Mouse (Mus musculus) WW6 (cell line): ENCODE measurements at regions not wholly inside any gene's neighbourhood (a gene's known extent, or its start where the extent isn't known, plus 50 kb on each side); places are given as distances from the start of the nearest gene placed in this dataset.

ENCODE experiments used
- DNase-seq: peaks from one replicate; pipeline ENCODE4 v3.0.0-alpha.2; 2013; ENCODE audit warnings: low read depth, low spot score

- no peak for DNase-seq
Measured at GRCm38 (mm10) chr17:78023507-78024355, 176.3 kb upstream of the Crim1 start.

- DNase-seq = no peak
Measured at GRCm38 (mm10) chr17:78024356-78024723, 175.7 kb upstream of the Crim1 start.

DNA sequence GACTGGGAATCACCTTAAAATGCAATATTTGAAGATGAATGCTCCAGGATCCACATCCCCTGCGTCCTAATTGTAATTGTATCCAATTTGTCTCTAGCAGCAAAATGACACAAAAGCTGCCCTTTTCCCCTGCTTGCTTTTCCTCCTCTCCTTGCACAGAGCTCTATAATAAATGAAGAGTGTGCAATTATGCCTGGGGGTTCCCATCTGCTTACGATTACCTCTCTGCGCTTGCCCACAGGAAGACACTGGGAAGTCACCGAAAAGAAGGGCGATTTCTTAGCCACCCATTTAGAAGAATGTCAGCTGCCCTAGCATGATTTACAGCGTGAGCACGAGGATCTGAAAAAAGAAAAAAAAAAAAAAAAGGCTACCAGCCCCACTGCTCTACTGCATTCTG is 174.8 kb upstream of the Crim1 start:
- no peak for DNase-seq

GRCm38 (mm10) chr17:78035648-78036047 is 164.4 kb upstream of the Crim1 start:
- no peak for DNase-seq

- DNase-seq = no peak
Measured at GRCm38 (mm10) chr17:78040338-78040737, 159.7 kb upstream of the Crim1 start.

- peak; percentile 7 for DNase-seq
Measured at GRCm38 (mm10) chr17:78041204-78041603, 158.8 kb upstream of the Crim1 start.

DNA sequence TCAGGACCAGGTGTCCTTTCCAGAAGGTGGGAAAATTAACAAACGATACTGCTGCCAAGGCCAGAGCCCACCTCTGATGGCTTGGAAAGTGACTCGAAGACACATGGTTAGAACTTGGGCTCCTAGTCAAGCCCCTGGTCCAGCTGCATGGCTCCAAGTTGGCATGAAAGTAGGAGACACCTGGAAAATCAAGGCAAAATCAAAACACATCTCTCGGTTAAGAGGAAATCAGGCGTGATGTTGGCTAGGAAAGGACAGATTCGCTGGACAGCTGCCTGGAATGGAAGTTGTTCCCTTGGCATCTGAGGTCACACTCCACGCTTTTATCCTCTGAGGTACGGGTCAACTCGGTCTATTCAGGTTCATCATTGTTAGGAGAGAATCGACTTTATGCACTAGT is 150.3 kb upstream of the Crim1 start:
- DNase-seq = no peak

DNA sequence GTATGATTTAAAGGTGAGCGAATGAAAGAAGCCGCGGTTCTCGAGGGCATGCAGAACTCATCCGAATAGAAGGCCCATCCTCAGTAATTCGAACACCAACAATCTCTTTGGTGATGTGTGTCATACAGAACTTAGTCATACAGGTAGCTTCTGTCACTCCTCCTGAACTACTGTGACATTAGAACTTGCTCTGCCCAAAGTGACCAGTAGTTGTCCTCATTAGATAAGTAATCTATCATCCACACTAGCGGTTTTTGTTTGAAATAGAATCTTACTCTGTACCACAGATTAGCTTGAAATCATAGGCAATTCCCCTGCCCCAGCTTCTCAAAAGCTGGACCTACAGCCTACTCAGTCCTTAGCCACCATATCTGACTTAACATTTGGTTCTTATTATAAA is 149.8 kb upstream of the Crim1 start:
- no peak for DNase-seq

- no peak for DNase-seq
Measured at GRCm38 (mm10) chr17:78075892-78076291, 124.2 kb upstream of the Crim1 start.

DNA sequence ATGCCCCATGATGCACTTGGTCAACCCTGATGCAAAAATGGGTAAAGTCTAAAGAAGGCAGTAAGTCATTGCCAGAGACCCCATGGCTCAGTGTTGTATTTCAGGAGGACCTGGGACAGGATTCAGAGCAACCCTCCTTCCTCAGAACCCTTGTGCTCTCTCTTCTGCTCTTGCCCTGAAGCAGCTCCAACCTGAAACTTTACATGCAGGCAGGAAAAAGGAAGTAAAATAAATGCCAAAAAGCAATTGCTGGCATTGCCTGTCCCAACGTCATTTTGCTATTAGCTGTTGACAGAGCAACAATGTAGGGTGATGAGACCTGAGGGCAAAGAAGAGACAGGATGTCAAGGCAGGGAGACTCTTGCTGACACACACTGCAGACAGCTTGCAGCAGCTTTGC is 121.7 kb upstream of the Crim1 start:
- DNase-seq = no peak

DNA sequence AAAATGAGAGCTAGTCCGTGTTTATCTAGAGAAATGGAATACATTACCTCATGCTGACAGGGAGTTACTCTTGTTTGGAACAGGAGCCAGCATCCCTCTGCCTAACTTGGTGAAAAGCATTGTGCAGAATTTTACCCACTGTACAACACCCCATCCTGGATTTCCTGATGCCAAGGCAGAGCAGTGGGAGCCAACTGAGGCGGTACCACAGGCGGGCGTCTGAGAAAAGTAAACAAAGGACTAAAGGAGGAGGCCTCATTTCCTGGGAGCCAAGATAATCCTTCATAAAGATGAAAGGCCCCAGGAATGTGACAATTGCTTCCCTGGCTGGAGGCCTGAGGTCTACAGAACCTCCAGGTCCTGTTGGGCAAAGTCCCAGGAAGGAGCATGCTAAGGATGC is 115.6 kb upstream of the Crim1 start:
- DNase-seq = no peak

DNA sequence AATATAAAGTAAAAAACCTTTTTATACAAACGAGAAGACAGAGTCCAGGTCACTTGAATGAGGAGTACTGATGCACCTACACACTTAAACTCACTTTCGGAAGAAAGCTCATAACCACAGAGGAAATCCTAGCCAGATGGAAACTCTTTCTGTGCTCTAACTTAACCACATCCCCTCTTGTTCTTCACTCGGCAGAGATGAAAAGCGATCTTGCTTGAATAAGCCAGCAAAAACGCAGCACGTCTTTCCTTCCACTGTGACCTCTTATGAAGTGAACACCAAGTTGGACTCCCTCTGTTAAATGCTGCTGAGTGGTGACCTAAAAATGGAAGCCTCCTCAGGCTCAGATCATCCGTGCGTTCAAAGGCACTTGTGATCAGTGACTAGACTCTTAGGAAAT is 113.1 kb upstream of the Crim1 start:
- DNase-seq = no peak

DNA sequence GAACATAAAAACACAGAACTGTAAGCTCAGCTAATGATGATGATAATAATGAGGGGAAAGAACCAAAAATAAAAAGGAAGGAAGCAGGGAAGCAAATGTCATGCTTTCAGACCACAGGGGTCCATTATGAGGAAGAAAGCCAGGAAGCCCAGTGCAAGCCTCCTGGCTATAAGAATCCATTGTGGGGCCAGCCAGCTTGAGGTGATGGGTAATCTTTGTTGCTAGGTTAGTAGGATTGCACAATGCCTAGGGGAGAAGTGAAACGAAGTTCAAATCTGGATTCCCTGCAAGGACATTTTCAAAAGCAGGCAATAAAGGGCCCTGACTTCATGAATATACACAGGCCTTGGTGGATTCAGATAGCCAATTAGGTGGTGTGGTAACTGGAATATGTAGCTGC is 102.3 kb upstream of the Crim1 start:
- DNase-seq = no peak

GRCm38 (mm10) chr17:78108793-78109192 is 91.3 kb upstream of the Crim1 start:
- no peak for DNase-seq

GRCm38 (mm10) chr17:78109364-78110222 is 90.5 kb upstream of the Crim1 start:
- DNase-seq = no peak

DNA sequence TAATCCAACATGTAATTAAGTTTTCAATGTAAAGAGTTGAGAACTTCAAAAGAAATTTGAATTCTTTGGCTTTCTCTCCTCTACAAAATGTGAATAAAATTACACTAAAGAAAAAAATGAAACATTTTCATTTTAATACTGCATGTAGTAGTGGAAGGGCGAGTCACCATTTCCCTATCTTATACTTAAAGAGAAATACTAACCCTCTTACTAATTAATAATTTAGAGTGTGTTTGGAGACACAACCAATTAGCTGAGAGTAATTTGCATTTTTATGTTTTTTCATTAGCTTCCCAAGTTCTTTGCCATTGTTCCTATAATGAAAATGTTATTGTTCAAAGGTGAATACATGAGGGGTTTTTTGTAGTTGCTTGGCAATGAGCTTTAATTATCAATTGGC is 67.9 kb upstream of the Crim1 start:
- DNase-seq = no peak

- DNase-seq = no peak
Measured at GRCm38 (mm10) chr17:78137986-78138385, 62.1 kb upstream of the Crim1 start.

GRCm38 (mm10) chr17:78140660-78141059 is 59.4 kb upstream of the Crim1 start:
- no peak for DNase-seq

GRCm38 (mm10) chr17:78141136-78141535 is 58.9 kb upstream of the Crim1 start:
- no peak for DNase-seq

- DNase-seq = no peak
Measured at GRCm38 (mm10) chr17:78142431-78142830, 57.6 kb upstream of the Crim1 start.

- DNase-seq = no peak
Measured at GRCm38 (mm10) chr17:78145335-78145734, 54.7 kb upstream of the Crim1 start.
